Mouse (Mus musculus) limb, embryonic 14.5 days (tissue): Measurements from ENCODE around the gene Ptbp3. TPM values are rescaled to one million over a fixed set of nuclear protein-coding genes. Genes with fewer than 3 reads are reported as not detected.

Experiments
- ATAC-seq: fragments of 200-750 bp; cut with Nextera tagmentation; 2 replicates; pipeline ENCODE4 v1.8.0; 2017; ENCODE audit warnings: low read depth, moderate number of reproducible peaks, moderate TSS enrichment; ENCODE audit not compliant: low FRiP score
- DNase-seq: peaks from one replicate; pipeline ENCODE4 v3.0.0-alpha.2; 2015; ENCODE audit warnings: low spot score
- H3K27ac ChIP-seq: fragments of 300-500 bp; sonication (generic); replicated peaks from 2 replicates; pipeline ENCODE4 v1.5.1; 2014; ENCODE audit warnings: low read depth, mild to moderate bottlenecking, low read length, moderate library complexity, mixed read lengths
- H3K27me3 ChIP-seq: fragments of 300-500 bp; sonication (generic); 2 replicates; pipeline ENCODE4 v1.6.1; 2014; ENCODE audit warnings: low read length, mixed read lengths; ENCODE audit not compliant: control insufficient read depth, insufficient read depth
- H3K36me3 ChIP-seq: fragments of 300-500 bp; sonication (generic); 2 replicates; pipeline ENCODE4 v1.6.1; 2014; ENCODE audit warnings: mild to moderate bottlenecking, low read length, moderate library complexity, mixed read lengths; ENCODE audit not compliant: control insufficient read depth, insufficient read depth
- H3K4me1 ChIP-seq: fragments of 300-500 bp; sonication (generic); 2 replicates; pipeline ENCODE4 v1.6.1; 2014; ENCODE audit warnings: antibody characterized with exemption, low read length, mixed read lengths; ENCODE audit not compliant: control insufficient read depth, insufficient read depth
- H3K4me2 ChIP-seq: fragments of 300-500 bp; sonication (generic); replicated peaks from 2 replicates; pipeline ENCODE4 v1.6.1; 2014; ENCODE audit warnings: low read depth, mild to moderate bottlenecking, low read length, moderate library complexity; ENCODE audit not compliant: severe bottlenecking
- H3K4me3 ChIP-seq: fragments of 300-500 bp; sonication (generic); replicated peaks from 2 replicates; pipeline ENCODE4 v1.5.1; 2014; ENCODE audit warnings: low read length
- H3K9ac ChIP-seq: fragments of 300-500 bp; sonication (generic); 2 replicates; pipeline ENCODE4 v1.6.1; 2014; ENCODE audit warnings: mild to moderate bottlenecking, low read depth, low read length, moderate library complexity; ENCODE audit not compliant: severe bottlenecking
- H3K9me3 ChIP-seq: fragments of 300-500 bp; sonication (generic); 2 replicates; pipeline ENCODE4 v1.6.1; 2016; ENCODE audit warnings: low read length; ENCODE audit not compliant: control insufficient read depth
- POLR2A ChIP-seq: fragments of 200-500 bp; IDR thresholded peaks from 2 replicates; pipeline ENCODE4 v1.8.0; 2012; ENCODE audit warnings: inconsistent platforms, mild to moderate bottlenecking, moderate library complexity, borderline replicate concordance; ENCODE audit not compliant: insufficient read depth, insufficient read length; ENCODE audit errors: extremely low read depth
- WGBS: fragments of 180-500 bp; shearing (Covaris S2); extraction: QIAGEN DNeasy Blood & Tissue Kit; methylation state at CpG from one replicate; pipeline ENCODE4 v1.1.7; 2014; 5-methylcytosine and 5-hydroxymethylcytosine counted together
- polyA plus RNA-seq, 2 experiments: library from polyadenylated mRNA; depleted of rRNA in 1 of 2; stranded (reverse) in 1 of 2; unstranded in 1 of 2; fragments of >200 nt; fragmentation: Nextera tagmentation in 1 of 2; extraction: Ambion mirVana in 1 of 2; gene quantifications; 2 replicates each; pipeline versions ENCODE4 v1.2.1 to v1.2.3; 2012 to 2014

Ptbp3 gene
- polyA plus RNA-seq, 2 experiments = 27.1 to 53.1 TPM

DNA sequence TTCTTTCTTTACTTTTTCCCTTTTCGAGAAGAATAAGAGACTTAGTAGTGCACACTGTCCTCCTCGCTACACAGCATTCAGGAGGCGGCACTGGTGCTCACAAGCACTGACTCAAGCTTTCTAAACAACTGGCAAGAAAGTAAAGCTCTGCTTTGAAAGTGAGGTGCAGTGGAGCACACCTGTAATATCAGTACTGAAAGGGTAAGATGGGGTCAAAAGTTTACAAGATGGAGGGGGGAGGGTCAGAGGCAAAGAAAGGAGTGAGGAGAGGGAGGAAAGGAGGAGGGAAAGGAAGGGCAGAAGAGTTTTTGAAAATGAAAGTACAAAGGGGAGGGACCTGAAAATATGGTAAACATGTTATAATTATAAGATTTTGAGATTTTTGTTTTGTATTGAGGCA is 43.7 kb downstream of the Ptbp3 start:
- TF ChIP-seq POLR2A = no peak
- Histone ChIP-seq H3K4me3 (no peak overlapping the region), H3K9ac (no peak overlapping the region), H3K4me2 (no peak overlapping the region), H3K9me3 (no peaks in the 10 kb centered on the region), H3K27ac (no peak overlapping the region), H3K36me3 (peaks cover 19% of the 10 kb centered on the region), H3K4me1 (no peaks in the 10 kb centered on the region), H3K27me3 (no peaks in the 10 kb centered on the region)
- DNase-seq (no peak), ATAC-seq (no peak)
- 79% methylated on average over 3 of the region's 3 CpGs for WGBS

DNA sequence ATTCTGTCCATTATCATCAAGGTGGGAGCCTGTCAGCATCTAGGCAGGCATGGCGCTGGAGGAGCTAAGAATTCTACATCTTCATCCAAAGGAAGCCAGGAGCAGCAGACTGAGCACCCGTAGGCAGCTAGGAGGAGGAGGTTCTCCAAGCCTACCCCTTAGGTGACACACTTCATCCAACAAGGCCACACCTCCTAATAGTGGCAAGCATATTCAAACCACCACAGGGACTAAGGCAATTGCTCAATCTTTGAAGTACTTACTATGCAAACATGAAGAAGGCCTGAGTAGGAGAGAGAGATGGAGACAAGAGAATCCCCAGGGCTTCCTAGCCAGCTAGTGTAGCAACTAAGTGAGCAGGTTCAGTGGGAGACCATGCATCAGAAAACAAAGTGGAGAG is 58.1 kb downstream of the Ptbp3 start:
- H3K27me3 ChIP-seq = no peaks in the 10 kb centered on the region
- ATAC-seq (no peak), DNase-seq (no peak)
- H3K27ac ChIP-seq = no peak overlapping the region
- TF ChIP-seq POLR2A = no peak
- no peak overlapping the region for H3K4me3 ChIP-seq
- H3K36me3 ChIP-seq = peaks cover 24% of the 10 kb centered on the region
- H3K9ac ChIP-seq = no peak overlapping the region
- 88% methylated on average over 2 of the region's 2 CpGs for WGBS
- no peaks in the 10 kb centered on the region for H3K4me1 ChIP-seq
- no peak overlapping the region for H3K4me2 ChIP-seq
- no peaks in the 10 kb centered on the region for H3K9me3 ChIP-seq

DNA sequence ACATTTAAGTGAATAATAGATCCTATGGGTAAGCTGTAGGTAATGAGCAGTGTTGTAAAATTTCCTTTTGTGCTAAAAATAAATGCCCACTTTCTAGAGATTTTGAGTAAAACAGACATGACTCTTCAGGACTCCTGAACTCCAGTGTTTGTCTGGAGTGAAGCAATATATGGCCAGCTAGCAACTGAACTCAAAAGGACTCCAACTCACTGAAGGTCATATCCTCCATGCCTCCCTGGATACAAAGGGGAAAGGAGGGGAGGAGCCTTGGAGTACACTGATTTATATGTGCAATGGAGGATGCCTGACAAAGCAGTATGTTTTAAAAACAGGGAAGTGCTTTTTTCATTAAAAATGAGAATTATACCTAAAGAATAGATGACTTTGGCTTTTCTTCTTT is 77.9 kb downstream of the Ptbp3 start:
- no peaks in the 10 kb centered on the region for H3K9me3 ChIP-seq
- no peak overlapping the region for H3K4me2 ChIP-seq
- no peaks in the 10 kb centered on the region for H3K27me3 ChIP-seq
- no peak for TF ChIP-seq POLR2A
- H3K4me3 ChIP-seq = no peak overlapping the region
- ATAC-seq = no peak
- peaks cover 13% of the 10 kb centered on the region; the same call in 1 of the 2 replicates for H3K36me3 ChIP-seq
- no peaks in the 10 kb centered on the region for H3K4me1 ChIP-seq
- DNase-seq = no peak
- no peak overlapping the region for H3K27ac ChIP-seq
- no peak overlapping the region for H3K9ac ChIP-seq

DNA sequence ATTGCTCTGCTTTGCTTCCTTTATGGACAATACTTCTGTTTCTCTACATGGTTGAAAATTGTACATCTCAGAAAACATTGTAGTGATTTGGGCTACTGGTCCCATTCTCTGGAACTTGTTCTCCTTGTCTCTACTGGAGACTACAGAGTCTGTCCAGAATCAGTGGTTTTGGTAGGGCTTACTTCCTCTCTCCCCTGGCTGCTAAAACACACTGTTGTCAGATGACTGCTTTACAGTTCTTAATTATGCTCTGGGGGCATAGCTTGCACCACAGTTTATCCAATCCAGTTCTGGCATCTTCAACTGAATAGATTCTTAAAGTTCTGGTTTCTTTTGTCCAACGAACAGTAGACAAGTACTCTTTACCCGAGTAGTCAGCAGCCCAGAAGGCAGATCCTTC is 83.7 kb downstream of the Ptbp3 start:
- TF ChIP-seq POLR2A = no peak
- ATAC-seq (no peak), DNase-seq (no peak)
- H3K27me3 ChIP-seq = no peaks in the 10 kb centered on the region
- no peak overlapping the region for H3K4me3 ChIP-seq
- H3K36me3 ChIP-seq = no peaks in the 10 kb centered on the region
- no peaks in the 10 kb centered on the region for H3K9me3 ChIP-seq
- H3K27ac ChIP-seq = no peak overlapping the region
- 61% methylated on average over 2 of the region's 2 CpGs for WGBS
- H3K9ac ChIP-seq = no peak overlapping the region
- no peaks in the 10 kb centered on the region for H3K4me1 ChIP-seq
- H3K4me2 ChIP-seq = no peak overlapping the region

DNA sequence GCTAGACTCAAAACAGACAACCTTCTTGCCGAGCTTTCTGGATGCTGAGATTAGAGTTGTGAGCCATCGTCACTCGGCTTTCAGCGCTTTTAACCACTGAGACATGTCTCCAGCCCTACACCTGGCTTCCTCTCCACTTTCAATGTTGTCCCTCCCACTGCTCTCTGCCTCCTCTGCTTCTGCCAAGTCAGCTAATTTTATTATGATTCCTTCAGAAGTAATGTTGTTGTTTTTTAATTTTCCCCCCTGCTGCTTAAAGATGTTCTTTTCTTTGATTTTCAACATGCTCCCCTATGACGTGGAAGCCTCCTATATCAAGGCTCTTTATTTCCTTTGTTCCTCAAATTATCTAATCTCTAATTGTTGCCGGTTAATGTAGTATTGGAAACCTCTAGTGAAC is 84.5 kb downstream of the Ptbp3 start:
- no peaks in the 10 kb centered on the region for H3K4me1 ChIP-seq
- no peak for TF ChIP-seq POLR2A
- H3K36me3 ChIP-seq = no peaks in the 10 kb centered on the region
- H3K4me2 ChIP-seq = no peak overlapping the region
- 80% methylated on average over 6 of the region's 6 CpGs for WGBS
- DNase-seq = no peak
- H3K9me3 ChIP-seq = no peaks in the 10 kb centered on the region
- H3K9ac ChIP-seq = no peak overlapping the region
- H3K4me3 ChIP-seq = no peak overlapping the region
- H3K27me3 ChIP-seq = no peaks in the 10 kb centered on the region
- no peak overlapping the region for H3K27ac ChIP-seq
- ATAC-seq = no peak

DNA sequence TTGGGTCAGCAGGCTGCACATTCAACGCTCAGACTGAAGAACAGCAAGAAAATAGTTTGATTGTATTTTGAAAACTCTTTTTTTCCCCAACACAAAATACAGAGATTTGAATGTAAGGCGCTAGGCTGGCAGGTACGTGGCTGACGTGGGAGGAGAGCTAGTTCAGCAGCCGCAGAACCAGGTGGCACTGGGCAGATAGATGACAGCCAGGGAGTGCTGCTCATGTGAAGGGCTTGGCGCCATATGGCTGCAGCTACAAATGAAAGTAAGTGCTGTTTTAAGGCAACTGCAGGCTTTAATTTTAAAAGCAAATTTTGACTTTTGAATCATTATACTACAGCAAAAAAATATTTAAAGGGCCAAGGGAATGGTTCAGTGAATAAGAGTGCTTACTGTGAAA is 86.7 kb downstream of the Ptbp3 start:
- Histone ChIP-seq H3K9ac (no peak overlapping the region), H3K4me3 (no peak overlapping the region), H3K36me3 (no peaks in the 10 kb centered on the region), H3K4me2 (no peak overlapping the region), H3K27ac (no peak overlapping the region), H3K4me1 (no peaks in the 10 kb centered on the region), H3K27me3 (no peaks in the 10 kb centered on the region), H3K9me3 (no peaks in the 10 kb centered on the region)
- DNase-seq (no peak), ATAC-seq (no peak)
- TF ChIP-seq POLR2A = no peak
- 75% methylated on average over 6 of the region's 6 CpGs for WGBS
